Mouse (Mus musculus) megakaryocyte-erythroid progenitor cell, adult 5-6 weeks (primary cell): ENCODE results near the gene Mdp1. TPM values are rescaled to one million over a fixed set of nuclear protein-coding genes. Genes with fewer than 3 reads are reported as not detected.

Experiments
- ATAC-seq: replicated peaks from 2 replicates; pipeline ENCODE4 v1.8.0; 2016; ENCODE audit warnings: mild to moderate bottlenecking, inconsistent platforms; ENCODE audit not compliant: severe bottlenecking, poor library complexity, low FRiP score, low TSS enrichment
- total RNA-seq, 2 experiments: library from RNA; stranded (forward) in 1 of 2; stranded (reverse) in 1 of 2; fragments of 200-1000, 215-1000 nt in 1 of 2; fragments of >200 nt in 1 of 2; fragmentation: Nextera tagmentation in 1 of 2; gene quantifications; 2 replicates each; pipeline ENCODE4 v1.2.3; 2014 to 2017

Mdp1 gene
- total RNA-seq, 2 experiments from 2014 or later, result 33.5 to 57.6 TPM

DNA sequence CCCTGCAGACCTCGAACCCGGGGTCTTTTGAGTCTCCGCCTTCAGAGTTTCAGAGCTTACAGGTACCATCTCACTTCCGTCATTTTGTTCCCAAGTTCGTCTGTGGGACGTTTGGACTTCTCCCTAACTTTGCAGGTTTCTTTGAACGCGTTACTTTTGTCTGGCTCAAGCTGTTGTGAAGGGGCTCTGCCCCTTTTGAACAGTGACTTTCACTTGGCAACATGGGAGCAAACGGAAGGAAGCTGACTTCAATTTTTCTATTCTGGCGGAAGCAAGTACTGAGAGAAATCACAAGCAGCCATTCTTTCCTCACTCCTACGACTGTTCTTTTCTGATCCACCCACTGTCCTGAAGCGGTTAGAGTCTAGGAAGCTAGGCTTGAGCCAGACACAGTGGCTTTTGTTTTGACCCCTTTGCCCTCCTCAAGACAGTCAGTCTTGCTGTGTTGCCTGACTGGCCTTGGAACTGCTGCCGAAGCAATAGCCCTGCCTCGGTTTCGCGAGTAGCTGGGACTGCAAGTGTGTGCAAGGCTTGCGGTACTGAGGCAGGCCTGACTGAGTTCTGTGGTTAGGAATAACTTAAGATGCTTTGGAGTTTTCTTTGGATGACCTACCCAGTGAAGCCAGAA is 15.9 kb downstream of the Mdp1 start:
- ATAC-seq, result no peak

DNA sequence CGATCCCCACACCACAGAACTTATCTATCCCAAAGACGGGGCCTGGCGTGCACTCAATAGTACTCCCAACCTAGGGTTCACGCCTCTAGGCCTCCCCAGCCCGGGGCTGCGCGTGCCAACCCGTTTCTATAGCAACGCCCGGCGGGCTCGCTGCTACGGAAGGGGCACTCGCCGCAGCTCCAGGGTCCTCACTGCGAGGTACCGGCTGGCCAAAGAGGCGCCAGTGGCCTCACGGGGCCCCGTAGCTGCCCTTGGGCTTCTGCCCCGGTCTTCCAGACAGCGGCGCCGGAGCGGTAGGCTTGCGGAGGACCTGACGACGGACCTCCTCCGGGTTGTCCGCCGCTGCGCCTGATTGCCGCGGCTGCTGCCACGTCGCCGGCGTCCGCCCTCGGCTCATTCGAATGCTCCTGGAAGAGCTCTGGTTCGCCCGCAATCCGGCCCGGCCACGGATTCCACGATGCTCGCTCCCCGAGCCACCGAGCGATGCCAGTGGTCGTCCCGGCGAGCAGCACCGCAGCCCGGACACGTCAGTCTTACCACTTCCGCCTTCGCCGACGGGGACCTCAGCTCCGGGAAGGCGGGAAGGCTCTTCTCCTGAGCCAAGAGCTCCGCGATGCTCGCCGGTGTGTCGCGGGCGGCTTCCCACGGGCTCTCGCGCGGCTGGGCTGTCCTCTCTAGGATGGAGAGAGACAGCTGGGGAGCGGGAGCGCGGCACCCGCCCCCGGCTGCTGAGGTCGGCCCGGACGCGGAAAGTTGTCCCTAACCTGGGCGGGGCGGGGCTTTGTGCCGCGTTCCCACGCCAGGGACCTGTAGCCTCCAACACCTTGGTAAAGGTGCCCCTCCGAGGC is 17.0 kb downstream of the Mdp1 start, which contains the start of gene Tm9sf1:
Tm9sf1 (minus strand) TSS at position 747 of the 848 bp plus-strand sequence.
- ATAC-seq, result peak; percentile 70

DNA sequence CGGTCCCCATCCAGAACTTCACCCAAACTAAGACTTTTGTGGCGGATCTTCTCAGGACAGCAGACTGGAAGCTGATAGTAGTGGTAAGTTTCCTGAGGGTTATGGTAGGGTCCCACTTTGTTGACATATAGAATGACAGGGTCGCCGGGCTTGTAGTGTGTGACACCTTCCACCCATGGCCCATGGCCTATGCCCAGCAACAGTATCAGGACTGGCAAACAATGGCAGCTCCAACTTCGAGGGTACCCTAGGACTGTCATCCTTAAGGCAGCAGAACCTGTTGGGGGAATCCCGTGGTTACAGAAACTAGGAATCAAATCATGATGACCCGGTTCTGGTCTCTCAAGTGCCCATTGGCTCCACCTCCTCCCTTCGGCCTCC is 17.6 kb downstream of the Mdp1 start:
- ATAC-seq, result peak; percentile 26; the same call in 1 of the 2 replicates

DNA sequence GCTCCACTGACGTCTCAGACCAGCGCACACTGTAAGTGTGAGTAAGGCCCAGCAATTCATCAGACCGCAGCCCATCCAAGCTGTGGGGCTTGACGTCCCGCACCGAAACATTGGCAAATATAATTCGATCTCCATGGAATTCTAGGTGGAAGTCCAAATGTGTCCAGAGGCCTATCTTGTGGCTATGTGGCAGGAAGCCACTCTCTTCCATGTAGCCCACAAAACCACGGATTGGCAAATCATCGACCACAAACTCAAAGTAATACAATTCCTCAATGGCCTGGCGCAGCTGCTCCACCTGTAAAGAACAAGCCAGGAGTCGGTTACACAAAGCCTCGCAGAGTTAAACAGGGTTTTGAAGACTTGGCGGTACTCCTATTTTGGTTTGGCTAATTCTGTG is 19.0 kb downstream of the Mdp1 start:
- ATAC-seq, result no peak

DNA sequence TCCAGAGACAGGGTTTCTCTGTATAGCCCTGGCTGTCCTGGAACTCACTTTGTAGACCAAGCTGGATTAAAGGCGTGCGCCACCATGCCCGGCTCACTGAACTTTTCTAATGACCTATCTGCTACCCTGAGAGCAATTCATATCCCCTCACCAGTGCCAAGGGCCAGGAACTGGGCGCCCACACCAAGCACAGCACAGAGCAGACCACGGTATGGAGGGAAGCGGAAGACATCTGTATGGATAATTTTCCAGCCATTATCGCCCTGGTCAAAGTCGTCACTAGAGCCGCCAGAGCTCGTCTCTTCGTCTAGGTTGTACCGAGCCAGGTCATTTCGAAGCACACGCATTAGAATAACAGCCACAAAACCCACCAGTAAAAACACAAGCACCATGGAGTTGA is 19.5 kb downstream of the Mdp1 start:
- no peak for ATAC-seq

DNA sequence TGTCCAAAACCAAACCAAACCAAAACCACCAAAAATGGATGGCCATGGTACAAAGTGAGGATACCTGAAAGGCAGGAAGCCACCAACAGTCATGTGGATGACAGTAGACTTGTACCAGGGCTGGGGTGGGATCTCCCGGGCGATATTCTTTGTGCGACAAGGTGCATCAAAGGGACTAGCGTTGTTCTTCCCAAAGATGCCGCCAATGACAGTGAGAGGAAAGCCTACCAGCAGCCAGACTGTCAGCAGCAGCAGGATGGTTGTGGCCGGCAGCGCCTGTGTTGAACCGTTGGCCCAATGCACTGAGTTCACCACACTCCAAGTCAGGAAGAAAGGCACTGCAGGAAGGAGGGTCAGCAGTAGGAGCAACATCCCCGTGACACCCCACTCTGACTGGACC is 22.5 kb downstream of the Mdp1 start, which contains the start of gene Gm49378:
Gm49378 (minus strand) TSS at position 101 of the 400 bp plus-strand sequence.
- ATAC-seq, result no peak

DNA sequence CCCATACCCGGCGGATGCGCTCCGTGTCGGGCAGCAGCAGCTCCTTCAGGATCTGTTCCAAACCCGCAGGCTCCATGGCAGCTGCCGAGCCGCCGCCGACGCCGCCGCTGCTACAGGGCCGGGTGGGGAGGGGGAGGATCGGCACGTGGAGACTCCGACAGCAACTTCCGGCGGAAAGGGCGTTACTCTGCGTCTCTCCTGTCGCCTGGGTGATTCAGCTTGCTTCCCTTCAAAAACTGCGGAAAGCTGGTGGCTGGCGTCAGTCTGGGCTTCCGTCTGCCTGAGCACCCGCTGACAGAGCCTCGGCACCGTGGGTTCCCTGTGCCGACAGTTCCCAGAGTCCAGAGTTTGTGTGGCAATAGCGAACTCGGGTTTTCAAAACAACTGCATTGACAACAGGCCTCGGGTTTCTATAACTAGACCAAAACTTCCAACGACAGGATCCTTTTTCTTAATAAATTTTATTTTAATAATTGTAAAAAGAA is 24.7 kb downstream of the Mdp1 start, which contains the start of gene Ipo4:
Ipo4 (minus strand) TSS at position 435 of the 485 bp plus-strand sequence.
- peak; percentile 94 for ATAC-seq

DNA sequence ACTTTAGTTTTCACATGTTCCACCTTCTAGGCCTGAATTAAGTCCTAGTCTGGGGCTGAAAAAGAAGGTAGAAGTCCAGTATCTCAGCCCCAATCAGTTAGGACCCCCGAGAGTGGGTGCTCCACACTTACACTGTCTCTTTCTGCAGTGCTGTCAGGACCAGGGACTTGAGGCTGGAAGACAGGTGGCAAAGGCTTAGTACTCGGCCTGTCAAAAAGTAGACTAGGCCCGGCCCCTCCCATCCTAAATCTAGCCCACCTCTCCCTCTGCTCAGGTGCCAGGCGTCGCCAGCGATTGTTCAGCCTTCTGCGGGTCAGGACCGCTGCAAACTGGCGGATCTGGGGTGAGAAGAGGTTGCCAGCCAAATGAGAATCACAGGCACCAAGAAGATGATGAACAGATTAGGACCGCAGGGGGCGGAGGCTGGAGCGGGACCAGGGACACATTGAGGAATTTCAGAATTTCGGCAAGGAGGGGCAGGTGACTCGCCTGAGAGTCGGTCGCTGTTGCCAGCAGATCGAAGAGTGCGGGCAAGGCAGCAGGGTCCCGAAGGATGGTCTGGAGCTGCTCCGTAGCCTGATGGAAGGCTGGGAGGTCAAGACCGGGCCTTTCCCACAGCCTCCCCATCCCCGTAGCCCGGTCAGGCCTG is 25.3 kb downstream of the Mdp1 start:
- ATAC-seq, result peak; percentile 43

DNA sequence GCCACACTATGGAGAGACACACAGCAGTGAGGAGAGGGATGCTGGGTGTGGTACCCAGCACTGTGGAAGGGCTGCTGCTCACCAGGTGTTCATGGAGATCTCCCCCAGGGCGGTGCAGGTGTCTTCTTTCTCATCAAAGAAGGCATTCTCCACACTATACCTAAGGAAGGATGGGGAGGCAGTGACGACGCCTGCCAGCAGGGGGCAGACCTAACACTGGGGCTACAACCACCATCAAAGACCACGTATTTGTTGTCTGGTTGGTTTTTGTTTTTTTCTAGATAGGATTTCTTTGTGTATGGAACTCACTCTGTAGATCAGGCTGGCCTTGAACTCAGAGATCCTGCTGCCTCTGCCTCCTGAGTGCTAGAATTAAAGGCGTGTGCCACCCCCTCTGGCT is 31.0 kb downstream of the Mdp1 start:
- peak; percentile 68 for ATAC-seq

DNA sequence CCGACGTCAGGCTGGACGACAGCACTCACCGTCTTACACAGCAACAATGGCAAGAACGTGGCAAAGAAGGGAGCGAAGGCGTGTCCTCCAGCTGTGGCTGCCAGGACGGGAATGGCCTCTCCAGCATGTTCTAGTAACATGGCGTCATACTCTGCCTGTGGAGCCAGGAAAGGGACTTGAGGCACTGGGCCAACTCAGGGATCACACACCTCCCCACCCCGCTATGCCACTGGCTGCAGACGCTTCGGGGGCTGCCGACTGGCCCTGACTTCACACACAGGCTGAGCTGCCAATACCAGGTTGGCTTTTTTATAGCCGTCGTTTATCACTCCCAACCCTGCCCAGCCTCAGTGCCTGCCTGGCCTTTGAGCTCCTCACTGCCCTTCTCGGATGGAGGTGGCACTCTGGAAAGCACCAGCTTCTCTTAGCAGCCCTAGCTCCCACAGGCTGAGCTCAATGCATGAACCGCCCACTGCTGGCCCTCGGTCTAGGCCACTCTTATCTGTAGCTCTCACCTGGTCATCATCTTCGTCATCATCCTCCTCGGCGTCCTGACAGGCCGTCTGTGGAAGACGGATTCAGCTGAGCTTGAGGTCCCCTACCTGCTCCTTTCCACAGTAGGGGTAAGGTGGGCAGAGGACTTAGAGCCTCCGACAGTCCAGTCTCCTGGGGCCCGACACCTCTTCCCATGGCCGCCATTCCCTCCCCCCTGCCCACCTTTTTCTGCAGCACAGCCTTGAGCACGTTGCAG is 32.1 kb downstream of the Mdp1 start:
- ATAC-seq, result no peak

DNA sequence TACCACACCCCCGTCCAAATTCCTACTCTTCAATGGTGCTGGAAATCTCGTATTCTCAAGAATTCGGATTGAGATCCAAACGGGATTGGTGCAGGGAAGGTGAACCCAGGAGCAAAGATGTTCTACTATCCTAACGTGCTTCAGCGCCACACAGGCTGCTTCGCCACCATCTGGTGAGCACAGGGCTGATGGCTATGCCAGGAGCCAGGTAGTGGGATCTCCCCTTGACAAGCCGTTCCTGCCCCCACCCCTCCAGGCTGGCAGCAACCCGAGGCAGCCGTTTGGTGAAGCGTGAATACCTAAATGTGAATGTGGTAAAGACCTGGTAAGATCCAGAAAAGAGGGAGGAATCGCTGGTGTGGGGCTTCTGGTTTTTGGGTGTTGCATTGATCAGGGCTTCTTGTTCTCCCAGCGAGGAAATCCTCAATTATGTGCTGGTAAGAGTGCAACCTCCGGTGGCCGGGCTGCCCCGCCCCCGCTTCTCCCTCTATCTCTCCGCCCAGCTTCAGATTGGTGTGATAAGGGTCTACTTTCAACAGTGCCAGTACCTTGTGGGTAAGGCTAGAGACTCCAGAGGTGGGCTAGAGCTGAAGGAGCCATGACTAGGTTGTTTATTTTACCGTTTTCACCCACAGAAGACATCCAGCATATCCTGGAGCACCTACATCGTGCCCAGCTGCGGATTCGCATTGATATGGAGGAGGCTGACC is 41.7 kb downstream of the Mdp1 start:
- ATAC-seq, result peak; percentile 59

DNA sequence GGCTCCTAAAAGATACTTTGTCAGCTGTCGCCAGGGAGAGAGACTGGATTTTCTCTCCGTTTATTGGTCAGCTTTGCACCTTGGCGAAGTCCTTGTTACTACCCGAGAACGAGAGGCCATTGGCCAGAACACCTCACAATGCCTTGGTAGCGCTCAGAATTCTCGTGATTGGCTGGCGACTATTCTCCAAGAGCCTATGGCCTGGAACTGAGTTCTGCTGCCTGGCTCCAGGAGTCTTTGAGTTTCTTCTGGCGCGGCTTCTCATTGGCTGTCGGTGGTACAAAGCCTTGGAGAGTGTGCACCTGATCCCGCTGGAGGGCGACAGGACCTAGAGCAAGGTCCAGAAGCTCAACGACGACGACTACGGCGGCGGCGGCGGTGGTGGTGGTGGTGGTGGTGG is 42.5 kb downstream of the Mdp1 start, which contains the start of gene Rec8:
Rec8 (plus strand) TSS at position 216 of the 400 bp plus-strand sequence.
- peak; percentile 79 for ATAC-seq

DNA sequence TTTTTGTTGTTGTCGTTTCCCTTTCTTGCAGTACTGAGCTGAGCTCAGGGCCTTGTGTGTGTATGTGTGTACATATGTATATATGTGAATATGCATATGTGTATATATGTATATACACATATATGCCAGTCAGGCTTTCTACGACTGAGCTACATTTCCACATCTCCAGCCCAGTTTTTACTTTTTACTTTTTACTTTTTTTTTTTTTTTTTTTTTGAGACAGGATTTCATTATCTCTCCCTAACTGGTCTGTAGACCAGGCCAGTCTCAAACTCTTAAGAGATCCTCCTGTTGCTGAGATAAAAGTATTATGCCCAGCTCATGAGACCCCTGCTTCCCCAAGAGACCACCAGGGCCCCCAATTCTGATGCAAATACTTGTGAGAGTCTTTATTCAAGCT is 43.5 kb downstream of the Mdp1 start:
- no peak for ATAC-seq

DNA sequence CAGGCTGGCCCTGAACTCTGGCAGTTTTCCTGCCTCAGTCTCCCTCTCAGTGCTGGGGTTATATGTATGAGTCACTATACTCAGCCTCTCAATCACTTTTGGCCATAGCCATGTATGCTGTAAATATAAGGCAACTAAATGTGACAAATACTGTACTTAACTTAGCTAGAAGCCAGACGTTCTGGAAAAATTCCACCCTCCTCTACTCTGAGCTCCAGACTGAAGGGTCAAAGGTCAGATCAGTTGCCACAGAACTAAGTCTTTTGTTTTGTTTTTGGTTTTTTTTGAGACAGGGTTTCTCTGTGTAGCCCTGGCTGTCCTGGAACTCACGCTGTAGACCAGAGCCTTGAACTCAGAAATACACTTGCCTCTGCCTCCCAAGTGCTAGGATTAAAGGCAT is 44.4 kb downstream of the Mdp1 start:
- no peak for ATAC-seq

DNA sequence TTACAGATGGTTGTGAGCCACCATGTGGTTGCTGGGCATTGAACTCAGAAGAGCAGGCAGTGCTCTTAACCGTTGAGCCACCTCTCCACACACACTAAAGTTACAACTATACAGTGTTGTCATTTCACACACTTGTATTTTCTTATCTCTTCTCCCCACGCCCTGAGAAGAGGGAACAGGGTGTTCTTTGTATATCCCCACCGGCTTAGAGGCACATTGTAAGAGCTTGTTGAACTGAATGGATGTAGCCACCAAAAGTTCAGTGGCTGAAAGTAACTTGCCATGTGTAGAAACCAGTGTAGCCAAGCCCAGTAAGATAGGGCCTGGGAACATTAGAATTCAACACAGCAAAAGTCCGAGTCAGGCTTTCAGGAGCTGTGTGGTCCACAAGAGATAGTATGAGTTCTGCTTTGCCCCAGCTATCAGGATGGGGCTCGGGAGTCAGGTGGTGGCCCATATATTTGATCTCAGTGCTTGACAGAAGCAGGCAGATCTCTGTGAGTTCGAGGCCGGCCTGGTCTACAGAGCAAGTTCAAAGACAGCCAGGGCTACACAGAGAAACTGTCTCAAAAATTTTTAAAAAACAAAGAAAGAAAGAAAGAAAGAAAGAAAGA is 45.6 kb downstream of the Mdp1 start:
- peak; percentile 57 for ATAC-seq

DNA sequence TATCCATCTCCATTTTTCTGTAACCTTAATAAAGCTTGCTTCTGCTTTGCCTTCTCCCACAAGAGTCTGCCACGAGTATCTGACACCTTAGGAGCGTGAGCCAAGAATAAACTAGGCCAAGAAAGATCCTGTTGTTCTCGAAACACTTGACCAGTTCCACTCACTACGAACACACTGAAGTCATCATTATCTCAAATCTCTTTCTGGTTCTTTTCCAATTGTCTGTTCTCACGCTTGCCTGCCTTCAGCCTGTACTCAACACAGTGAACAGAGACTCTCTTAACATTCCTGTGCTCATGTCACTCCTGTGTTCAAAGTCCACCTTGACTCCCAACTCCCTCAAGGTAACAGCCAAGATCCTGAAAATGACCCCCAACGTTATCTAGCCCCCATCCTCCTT is 47.0 kb downstream of the Mdp1 start:
- ATAC-seq, result no peak

DNA sequence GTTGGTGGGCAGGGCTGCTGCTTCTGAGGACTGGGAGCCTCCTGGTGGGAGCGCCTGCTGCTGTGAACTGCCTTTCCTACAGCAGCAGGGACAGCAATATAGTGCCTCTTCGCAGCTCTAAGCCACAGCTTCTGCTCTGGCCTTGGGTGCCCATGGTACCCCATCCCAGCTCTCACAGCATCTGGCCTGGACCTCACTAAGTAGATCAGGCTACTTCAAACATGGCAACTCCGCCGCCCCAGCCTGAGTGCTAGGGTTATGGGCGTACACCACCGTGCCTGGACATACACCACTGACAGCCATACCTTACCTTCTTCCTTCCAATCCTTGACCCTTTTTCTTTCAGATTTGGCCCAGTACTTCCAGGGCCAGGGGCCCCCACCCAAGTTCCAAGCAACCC is 52.0 kb downstream of the Mdp1 start:
- no peak for ATAC-seq
